8 mouse cellular contexts compared by ENCODE assay signal in the genomic region with DNA sequence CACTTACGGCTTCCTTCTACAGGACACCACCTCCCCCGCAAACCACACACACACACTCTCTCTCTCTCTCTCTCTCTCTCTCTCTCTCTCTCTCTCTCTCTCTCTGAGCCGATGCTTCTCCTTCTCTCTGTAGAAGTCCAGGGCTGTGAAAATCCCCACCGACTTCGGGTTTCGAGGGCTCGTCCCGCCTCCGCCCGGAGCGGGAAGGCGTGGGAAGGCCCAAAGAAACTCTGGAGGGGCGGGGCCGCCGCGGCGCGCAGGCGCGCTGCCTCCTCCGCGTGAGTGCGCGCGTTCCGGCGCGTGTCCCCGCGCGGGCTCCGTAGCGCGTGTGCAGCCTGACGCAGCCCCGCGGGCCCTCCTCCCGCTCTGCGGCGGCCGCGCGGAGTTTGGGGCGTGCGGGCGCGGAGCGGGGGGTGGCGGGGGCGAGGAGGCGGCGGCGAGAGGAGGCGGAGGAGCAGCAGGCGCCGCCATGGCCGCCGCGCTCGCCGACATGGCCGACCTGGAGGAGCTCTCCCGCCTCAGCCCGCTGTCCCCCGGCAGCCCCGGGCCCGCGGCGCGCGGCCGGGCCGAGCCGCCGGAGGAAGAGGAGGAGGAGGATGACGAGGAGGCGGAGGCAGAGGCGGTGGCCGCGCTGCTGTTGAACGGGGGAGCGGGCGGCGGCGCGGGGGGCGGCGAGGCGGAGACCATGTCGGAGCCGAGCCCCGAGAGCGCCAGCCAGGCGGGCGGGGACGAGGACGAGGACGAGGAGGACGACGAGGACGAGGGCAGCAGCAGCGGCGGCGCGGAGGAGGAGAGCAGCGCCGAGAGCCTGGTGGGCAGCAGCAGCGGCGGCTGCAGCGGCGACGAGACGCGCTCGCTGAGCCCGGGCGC. TPM values are rescaled to one million over a fixed set of nuclear protein-coding genes. Genes with fewer than 3 reads are reported as not detected.
DNase-seq lines count a peak whose midpoint lies in the region; ATAC-seq lines count a peak whose summit lies in the region.

No protein-coding gene starts in this region.

- H3K4me2 ChIP-seq in hindbrain, embryonic 12.5 days (replicated peaks), result peak overlapping the region; percentile 86

- DNase-seq in MN1 (ENCODE audit: low spot score), result peak; percentile 94
- peak; percentile 93 for DNase-seq in cerebellum, adult 9-10 months
- peak; percentile 81 to 94 for DNase-seq in frontal cortex, adult 2 months (ENCODE audit: extremely low spot score in 1 of 2, low spot score in 1 of 2)
- peak; percentile 87 to 95 for DNase-seq in layer of hippocampus, postnatal 14 days (ENCODE audit: low spot score in 2 of 2)
- DNase-seq in lung, postnatal 14 days, result peak; percentile 95
- DNase-seq in retina, adult 2 months (ENCODE audit: low read depth, low spot score), result peak; percentile 89
- peak; percentile 95 for DNase-seq in thymus, postnatal 36 days

- ATAC-seq in hindbrain, embryonic 12.5 days (ENCODE audit: low FRiP score), result peak; percentile 92

- peak overlapping the region; percentile 97 for H3K4me3 ChIP-seq in hindbrain, embryonic 12.5 days

- no peaks in the 10 kb centered on the region for H3K36me3 ChIP-seq in hindbrain, embryonic 12.5 days

- peaks cover 30% of the 10 kb centered on the region for H3K4me1 ChIP-seq in hindbrain, embryonic 12.5 days

- H3K27ac ChIP-seq in hindbrain, embryonic 12.5 days, result peak overlapping the region; percentile 97

- H3K9me3 ChIP-seq in hindbrain, embryonic 12.5 days (replicated peaks), result no peaks in the 10 kb centered on the region

- H3K9ac ChIP-seq in hindbrain, embryonic 12.5 days, result peak overlapping the region; percentile 97

- 0 out of 2 replicates have a peak, but pooled peaks cover 4% of the 10 kb centered on the region for H3K27me3 ChIP-seq in hindbrain, embryonic 12.5 days

- WGBS in hindbrain, embryonic 12.5 days, result under 1% methylated on average over 78 of the region's 117 CpGs

RNA-seq across cellular contexts. Expression of a gene that starts 1.0 kb away (rescaled TPM):
- 40.7 and 42.1 TPM in 2 replicates for polyA plus RNA-seq in frontal cortex, adult 2 months (2012; rRNA removed)
- 13.3 and 14.4 TPM in 2 replicates for polyA plus RNA-seq in hindbrain, embryonic 12.5 days (2016; fragmentation: Nextera tagmentation; extraction: Ambion mirVana)
- total RNA-seq in layer of hippocampus, postnatal 14 days (2021), result 10 to 100 TPM; 50.6 to 51.5 TPM

Comparison
In these comparisons a context has a peak if more than half of its experiments do, and no peak if none do; other contexts are left out.
1. Peak in every context shown above with its lines: DNase-seq, ATAC-seq, H3K4me3 ChIP-seq and H3K27ac ChIP-seq.